Mouse (Mus musculus) liver, postnatal 0 days (tissue): ENCODE results near the gene Nupl1. TPM values are rescaled to one million over a fixed set of nuclear protein-coding genes. Genes with fewer than 3 reads are reported as not detected.
A peak's percentile ranks its signal among the peaks of the same experiment; 100 is the strongest.

Source experiments
- ATAC-seq: fragments of 200-750 bp; cut with Nextera tagmentation; 2 replicates; pipeline ENCODE4 v1.8.0; 2017; ENCODE audit warnings: mild to moderate bottlenecking, moderate library complexity
- DNase-seq: peaks from one replicate; pipeline ENCODE4 v3.0.0-alpha.2; 2016
- H3K27ac ChIP-seq: fragments of 300-500 bp; sonication (generic); 2 replicates; pipeline ENCODE4 v1.5.1; 2014; ENCODE audit warnings: antibody characterized with exemption, moderate library complexity, mild to moderate bottlenecking, low read depth
- H3K27me3 ChIP-seq: fragments of 300-500 bp; sonication (generic); 2 replicates; pipeline ENCODE4 v1.6.1; 2014; ENCODE audit warnings: low read length, control low read depth, mixed read lengths; ENCODE audit not compliant: insufficient read depth
- H3K36me3 ChIP-seq: fragments of 300-500 bp; sonication (generic); replicated peaks from 2 replicates; pipeline ENCODE4 v1.6.1; 2014; ENCODE audit warnings: mild to moderate bottlenecking, control low read depth, low read length, moderate library complexity, mixed read lengths; ENCODE audit not compliant: insufficient read depth
- H3K4me1 ChIP-seq: fragments of 300-500 bp; sonication (generic); 2 replicates; pipeline ENCODE4 v1.6.1; 2014; ENCODE audit warnings: antibody characterized with exemption, mild to moderate bottlenecking, control low read depth; ENCODE audit not compliant: insufficient read depth
- H3K4me2 ChIP-seq: fragments of 300-500 bp; sonication (generic); 2 replicates; pipeline ENCODE4 v1.6.1; 2014; ENCODE audit warnings: low read depth, mild to moderate bottlenecking, low read length, moderate library complexity, mixed read lengths
- H3K4me3 ChIP-seq: fragments of 300-500 bp; sonication (generic); 2 replicates; pipeline ENCODE4 v1.5.1; 2014; ENCODE audit warnings: low read depth, low read length
- H3K9ac ChIP-seq: fragments of 300-500 bp; sonication (generic); replicated peaks from 2 replicates; pipeline ENCODE4 v1.6.1; 2014; ENCODE audit warnings: mild to moderate bottlenecking, moderate library complexity
- H3K9me3 ChIP-seq: fragments of 300-500 bp; sonication (generic); 2 replicates; pipeline ENCODE4 v1.6.1; 2016; ENCODE audit warnings: mild to moderate bottlenecking, control low read depth, low read length, mixed read lengths
- CTCF ChIP-seq: sonication (generic); IDR thresholded peaks from 2 replicates; pipeline ENCODE4 v1.5.1; 2016; ENCODE audit warnings: antibody characterized with exemption, low read depth
- EP300 ChIP-seq: IDR thresholded peaks from 2 replicates; pipeline ENCODE4 v1.6.1; 2016; ENCODE audit warnings: antibody characterized with exemption, low read depth, mild to moderate bottlenecking
- WGBS: fragments of 180-500 bp; shearing (Covaris S2); extraction: QIAGEN DNeasy Blood & Tissue Kit; methylation state at CpG from one replicate; pipeline ENCODE4 v1.1.7; 2014; ENCODE audit not compliant: insufficient replicate concordance; 5-methylcytosine and 5-hydroxymethylcytosine counted together
- polyA plus RNA-seq: library from polyadenylated mRNA; unstranded; fragments of >200 nt; fragmentation: Nextera tagmentation; extraction: Ambion mirVana; gene quantifications from 2 replicates; pipeline ENCODE4 v1.2.1, GENCODE M21; 2015

Gene Nupl1
- polyA plus RNA-seq, 1 experiment from 2014 or later: not detected

DNA sequence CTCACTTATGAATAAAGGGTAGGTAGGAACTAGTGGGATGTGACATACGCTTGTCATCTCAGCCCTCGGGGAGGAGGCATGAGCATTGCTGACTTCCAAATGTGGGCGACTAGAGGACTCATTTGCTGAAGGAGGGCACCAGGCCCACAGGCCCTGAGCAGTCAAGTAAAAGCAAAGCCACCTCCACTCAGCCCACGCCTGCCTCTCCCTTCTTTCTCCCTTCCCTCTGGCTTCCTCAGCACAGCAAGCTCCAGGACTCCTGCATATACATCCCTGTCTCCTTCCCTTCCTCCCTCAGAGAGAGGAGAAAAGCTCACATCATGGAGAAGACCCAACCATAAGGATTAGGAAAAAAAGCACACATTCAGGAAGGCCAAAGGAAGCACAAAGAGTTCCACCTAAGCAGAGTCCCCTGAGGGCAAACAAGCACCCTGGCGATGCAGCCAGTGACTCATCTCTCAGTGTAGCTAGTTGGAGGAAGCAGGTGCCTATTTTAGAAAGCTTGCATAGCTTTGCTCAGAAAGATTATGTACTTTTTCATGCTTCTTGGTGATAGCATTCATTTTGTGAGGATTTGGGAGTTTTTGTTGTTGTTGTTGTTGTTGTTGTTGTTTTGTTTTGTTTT, 62.9 kb downstream of the Nupl1 start:
- WGBS: 70% methylated on average over 5 of the region's 5 CpGs
- Histone ChIP-seq H3K9ac (no peak overlapping the region), H3K4me3 (no peak overlapping the region), H3K27ac (no peak overlapping the region), H3K9me3 (peaks cover 4% of the 10 kb centered on the region; the same call in 1 of the 2 replicates), H3K27me3 (no peaks in the 10 kb centered on the region), H3K4me1 (no peaks in the 10 kb centered on the region), H3K36me3 (no peaks in the 10 kb centered on the region), H3K4me2 (no peak overlapping the region)
- ATAC-seq (no peak), DNase-seq (no peak)
- TF ChIP-seq EP300 (no peak), CTCF (no peak)

DNA sequence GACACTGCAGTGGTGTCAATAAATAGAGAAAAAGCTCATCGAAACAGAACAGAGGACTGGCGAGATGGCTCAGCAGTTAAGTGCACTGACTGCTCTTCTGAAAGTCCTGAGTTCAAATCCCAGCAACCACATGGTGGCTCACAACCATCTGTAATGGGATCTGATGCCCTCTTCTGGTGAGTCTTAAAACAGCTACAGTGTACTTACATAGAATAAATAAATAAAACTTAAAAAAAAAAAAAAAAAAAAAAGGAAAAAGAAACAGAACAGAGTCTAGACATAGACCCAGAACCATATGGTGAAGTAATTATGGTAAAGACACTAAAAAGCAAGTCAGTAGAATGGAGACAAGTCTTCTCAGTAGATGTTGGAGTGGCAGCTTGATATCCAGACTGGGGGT, 69.9 kb downstream of the Nupl1 start:
- WGBS: 87% methylated on average over 2 of the region's 2 CpGs
- Histone ChIP-seq H3K4me3 (no peak overlapping the region), H3K27ac (no peak overlapping the region), H3K4me2 (no peak overlapping the region), H3K4me1 (peaks cover 12% of the 10 kb centered on the region), H3K9me3 (no peaks in the 10 kb centered on the region), H3K36me3 (no peaks in the 10 kb centered on the region), H3K27me3 (peaks cover 5% of the 10 kb centered on the region; the same call in 1 of the 2 replicates), H3K9ac (no peak overlapping the region)
- no peak for ATAC-seq
- no peak for DNase-seq
- TF ChIP-seq CTCF (no peak), EP300 (no peak)

DNA sequence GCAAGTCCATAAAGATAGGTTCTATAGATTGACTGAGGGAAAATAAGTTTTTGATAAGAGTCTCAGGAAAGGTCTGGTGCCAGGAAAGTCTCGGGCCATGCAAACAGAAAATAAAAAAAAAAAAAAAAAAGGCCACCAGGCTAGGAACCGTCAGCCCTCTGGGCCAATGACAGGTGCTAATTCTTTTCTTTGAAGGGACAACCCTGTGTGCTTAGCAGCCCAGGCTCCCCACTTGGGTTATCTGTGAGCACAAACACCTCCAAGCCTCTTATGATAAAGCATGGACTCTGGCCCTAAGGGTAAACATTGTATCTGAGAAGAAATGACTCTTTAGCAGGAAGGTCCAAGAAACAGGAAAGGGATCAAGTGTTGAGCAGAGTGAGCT, 72.7 kb downstream of the Nupl1 start:
- H3K36me3 ChIP-seq: no peaks in the 10 kb centered on the region
- ATAC-seq (no peak), DNase-seq (no peak)
- peaks cover 5% of the 10 kb centered on the region; the same call in 1 of the 2 replicates for H3K27me3 ChIP-seq
- peak overlapping the region; percentile 84; the same call in 1 of the 2 replicates for H3K27ac ChIP-seq
- 18% methylated on average over 2 of the region's 2 CpGs for WGBS
- no peaks in the 10 kb centered on the region for H3K9me3 ChIP-seq
- H3K9ac ChIP-seq: 0 out of 2 replicates have a peak overlapping the region, but pooled peaks have one; percentile 11
- H3K4me3 ChIP-seq: peak overlapping the region; percentile 71
- peaks cover 21% of the 10 kb centered on the region for H3K4me1 ChIP-seq
- H3K4me2 ChIP-seq: peak overlapping the region; percentile 81
- TF ChIP-seq EP300 (no peak), CTCF (no peak)

DNA sequence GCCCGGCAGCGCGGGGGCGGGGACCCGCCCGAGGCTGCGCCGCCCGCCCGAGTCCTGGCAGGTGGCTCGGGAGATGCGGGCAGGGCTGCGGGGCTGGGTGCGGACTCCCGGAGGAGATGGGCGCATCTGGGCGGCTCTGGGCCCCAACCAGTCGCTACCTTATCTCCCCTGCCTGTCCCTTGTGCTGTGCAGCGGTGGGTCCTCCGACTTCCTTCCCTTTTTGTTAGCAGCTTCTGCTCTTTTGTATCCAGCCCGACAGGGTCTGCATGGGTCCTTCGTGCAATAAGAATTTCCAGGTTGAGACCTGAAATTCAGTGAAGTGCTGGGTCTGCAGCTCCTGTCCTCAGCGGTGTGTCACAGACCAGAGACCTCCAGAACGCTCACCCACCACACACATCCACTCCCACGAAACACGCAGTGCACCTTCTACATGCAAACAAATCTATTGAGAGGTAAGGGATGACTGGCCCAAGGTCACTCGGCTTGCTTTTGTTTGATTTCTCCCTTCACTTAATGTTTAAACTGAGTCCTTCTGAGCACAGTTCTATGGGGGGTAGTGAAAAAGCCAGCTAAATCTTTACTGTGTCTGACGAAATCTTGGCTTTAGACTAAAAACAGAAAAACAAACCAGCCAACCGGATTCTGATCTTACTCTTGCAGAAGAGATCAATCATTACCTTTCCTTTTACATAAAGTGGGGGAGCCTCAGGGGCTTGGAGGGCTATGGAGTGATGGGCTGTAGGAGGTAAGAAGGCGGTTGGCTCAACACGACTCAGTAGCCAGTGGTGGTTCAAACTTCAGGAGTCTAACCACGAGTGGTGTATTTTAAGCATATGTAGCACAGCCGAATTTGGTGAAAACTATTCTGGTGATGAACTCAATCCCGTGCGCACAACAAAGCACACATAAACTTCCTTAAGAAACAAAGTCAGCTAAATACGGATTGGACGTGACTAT, 73.3 kb downstream of the Nupl1 start:
- Histone ChIP-seq H3K9me3 (no peaks in the 10 kb centered on the region), H3K9ac (peak overlapping the region; percentile 60), H3K27me3 (peaks cover 5% of the 10 kb centered on the region; the same call in 1 of the 2 replicates), H3K36me3 (no peaks in the 10 kb centered on the region), H3K4me2 (peak overlapping the region; percentile 81), H3K4me3 (peak overlapping the region; percentile 71), H3K27ac (peak overlapping the region; percentile 84), H3K4me1 (peaks cover 21% of the 10 kb centered on the region)
- TF ChIP-seq CTCF: no peak
- TF ChIP-seq EP300: no peak
- peak; percentile 35; the same call in 1 of the 2 replicates for ATAC-seq
- 7% methylated on average over 32 of the region's 37 CpGs for WGBS
- DNase-seq: no peak

DNA sequence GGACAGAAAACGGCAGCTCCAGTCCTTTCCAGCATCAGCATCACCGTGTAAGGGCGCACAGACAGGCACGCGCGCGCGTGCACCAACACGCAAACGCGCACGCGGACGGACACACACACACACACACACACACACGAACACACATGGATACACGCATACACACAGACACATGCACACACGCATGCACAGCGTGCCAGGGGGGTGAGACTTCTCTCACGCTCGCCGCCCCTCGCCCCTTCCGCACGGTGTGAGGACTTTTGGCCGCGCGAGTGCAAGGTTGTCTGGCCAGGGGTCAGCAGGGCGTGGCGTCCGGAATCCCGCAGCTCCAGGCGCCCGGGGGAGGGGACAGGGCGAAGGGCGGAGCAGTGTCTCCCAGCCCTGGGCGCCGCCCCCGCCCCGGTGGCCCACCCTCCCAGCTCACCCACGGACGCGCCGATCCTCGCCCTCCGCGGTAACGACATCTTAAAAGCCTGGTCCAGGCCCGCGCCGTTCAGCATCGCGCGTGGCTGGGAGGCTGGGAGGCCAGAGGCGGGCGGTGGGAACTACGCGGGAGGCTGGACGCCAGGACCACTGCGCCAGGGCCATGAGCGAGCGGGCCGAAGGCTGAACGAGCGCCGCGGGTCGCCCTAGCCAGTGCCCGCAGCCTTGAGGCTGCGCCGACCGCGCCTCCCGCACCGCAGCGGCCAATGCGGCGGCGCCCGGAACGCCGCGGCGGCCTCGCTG, 74.2 kb downstream of the Nupl1 start:
- WGBS: 2% methylated on average over 65 of the region's 84 CpGs
- H3K27ac ChIP-seq: peak overlapping the region; percentile 84

More for the DNA sequence above, 74.2 kb downstream of the Nupl1 start:
- H3K9ac ChIP-seq: peak overlapping the region; percentile 60
- H3K4me1 ChIP-seq: peaks cover 21% of the 10 kb centered on the region
- ATAC-seq (peak; percentile 87), DNase-seq (peak; percentile 81)
- peaks cover 5% of the 10 kb centered on the region; the same call in 1 of the 2 replicates for H3K27me3 ChIP-seq
- no peaks in the 10 kb centered on the region for H3K9me3 ChIP-seq
- peak overlapping the region; percentile 81 for H3K4me2 ChIP-seq
- TF ChIP-seq CTCF (no peak), EP300 (no peak)
- no peaks in the 10 kb centered on the region for H3K36me3 ChIP-seq
- H3K4me3 ChIP-seq: peak overlapping the region; percentile 71
